Mouse (Mus musculus): ENCODE measurements around the gene Plvap. TPM values are rescaled to one million over a fixed set of nuclear protein-coding genes. Genes with fewer than 3 reads are reported as not detected.

Gene Plvap
- polyA plus RNA-seq, 1 experiment from 2014 or later, result 22.4 TPM

DNA sequence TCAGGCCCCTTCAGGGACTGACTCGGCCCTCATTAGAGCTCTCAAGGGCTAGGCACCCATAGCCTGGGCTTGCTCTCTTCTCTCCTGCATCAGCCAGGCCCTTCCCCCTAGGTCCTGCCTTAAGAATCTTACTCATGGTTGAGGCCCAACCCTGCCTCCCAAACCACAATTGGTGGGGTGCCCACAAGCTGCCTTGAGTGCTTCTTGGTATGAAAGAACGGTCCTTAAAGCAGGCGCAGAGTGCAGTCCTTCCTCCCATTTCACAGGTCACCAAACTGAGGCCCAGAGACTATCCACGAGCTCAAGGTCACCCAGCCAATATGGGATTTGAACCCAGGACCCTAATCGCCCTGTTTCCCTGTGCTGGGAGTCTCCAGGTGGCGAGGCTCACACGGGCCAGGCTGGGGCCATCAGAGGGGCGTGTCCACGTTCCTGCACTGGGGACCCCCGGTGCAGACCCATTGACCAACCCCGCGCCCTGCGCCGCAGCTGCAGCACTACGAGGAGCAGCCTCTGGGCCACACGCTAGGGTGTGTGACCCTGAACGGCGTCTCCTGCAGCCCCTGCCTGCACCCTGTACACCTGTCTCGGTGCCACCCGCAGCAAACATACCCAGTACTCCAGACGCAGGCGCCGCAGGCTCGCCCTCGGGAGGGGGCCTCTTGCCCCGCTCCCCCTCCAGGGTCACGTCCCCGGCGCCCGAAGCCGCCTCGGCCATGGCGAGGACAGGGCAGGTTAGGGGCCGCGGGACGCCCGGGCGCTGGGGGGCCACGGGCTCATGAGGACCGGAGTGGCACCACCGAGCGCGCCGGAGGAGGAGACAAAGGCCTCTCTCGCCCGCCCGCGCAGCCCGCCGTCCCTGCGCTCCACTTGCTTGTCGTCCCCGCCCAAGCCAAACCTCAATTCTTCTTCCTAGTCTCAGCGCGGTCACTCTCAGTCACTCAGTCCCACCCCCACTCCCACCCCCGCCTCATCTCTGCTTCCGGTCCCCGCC is 26.1 kb downstream of the Plvap start, which contains the start of gene Ano8:
TSS of gene Ano8 (minus strand) at position 822 of the 994 bp plus-strand sequence.
- H3K9me3 ChIP-seq (replicated peaks), result no peaks in the 10 kb centered on the region
- H3K27me3 ChIP-seq, result peaks cover 15% of the 10 kb centered on the region
- 5% methylated on average over 51 of the region's 58 CpGs for WGBS (ENCODE audit: insufficient replicate concordance)
- no peaks in the 10 kb centered on the region for H3K36me3 ChIP-seq (replicated peaks)
- peak within 1 kb of the TSS; percentile 86 for H3K4me2 ChIP-seq
- peaks cover 52% of the 10 kb centered on the region for H3K4me1 ChIP-seq (replicated peaks)
- H3K27ac ChIP-seq (replicated peaks), result 0 out of 2 replicates have a peak within 1 kb of the TSS, but pooled peaks have one; percentile 24
- ATAC-seq (ENCODE audit: insufficient read depth), result no peak
- H3K4me3 ChIP-seq (replicated peaks), result peak within 1 kb of the TSS; percentile 62
- peak within 1 kb of the TSS; percentile 57 for H3K9ac ChIP-seq

DNA sequence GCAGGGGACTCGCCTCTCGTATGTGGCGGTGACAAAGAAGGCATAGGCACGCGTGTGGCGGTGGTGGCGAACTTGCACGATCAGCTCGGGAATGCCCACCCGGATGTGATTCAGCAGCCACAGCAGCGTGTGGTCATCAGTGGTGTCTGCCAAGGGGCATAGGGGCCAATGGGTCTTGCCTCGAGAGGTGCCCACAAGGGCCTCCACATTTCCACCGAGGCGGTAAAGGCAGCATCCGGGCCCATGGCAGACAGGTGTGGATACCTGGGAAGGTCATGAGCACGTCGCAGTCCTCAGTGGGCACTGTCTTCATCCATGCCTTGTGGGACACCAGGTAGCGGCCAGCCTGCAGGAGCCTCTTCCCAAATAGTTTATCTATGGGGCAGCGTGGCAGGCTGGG is 26.8 kb downstream of the Plvap start:
- H3K4me3 ChIP-seq (replicated peaks), result no peak overlapping the region
- peaks cover 54% of the 10 kb centered on the region for H3K4me1 ChIP-seq (replicated peaks)

DNA sequence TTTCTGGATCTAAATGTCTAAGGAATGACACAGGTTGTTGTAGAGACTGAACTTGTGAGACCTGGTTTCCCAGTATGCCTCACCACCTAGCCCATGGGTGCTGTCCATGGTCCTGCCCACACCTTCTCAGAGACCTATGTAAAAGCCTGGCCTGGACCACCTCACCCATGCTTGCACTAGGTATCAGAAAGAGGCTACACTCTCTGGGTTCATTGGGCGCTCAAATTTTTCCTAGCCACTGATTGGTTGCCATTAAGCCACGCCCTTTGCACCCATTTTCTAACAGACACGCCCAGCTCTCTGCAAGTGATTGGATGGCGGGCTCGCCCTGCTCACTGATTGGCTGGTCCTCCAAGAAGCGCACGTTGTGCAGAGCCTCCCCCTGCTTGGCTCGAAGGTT is 27.6 kb downstream of the Plvap start:
- 47% methylated on average over 8 of the region's 8 CpGs for WGBS (ENCODE audit: insufficient replicate concordance)

More for the DNA sequence above, 26.8 kb downstream of the Plvap start:
- no peak overlapping the region for H3K27ac ChIP-seq (replicated peaks)
- H3K9me3 ChIP-seq (replicated peaks), result no peaks in the 10 kb centered on the region
- no peak overlapping the region for H3K9ac ChIP-seq
- 85% methylated on average over 19 of the region's 19 CpGs for WGBS (ENCODE audit: insufficient replicate concordance)
- H3K36me3 ChIP-seq (replicated peaks), result no peaks in the 10 kb centered on the region
- H3K27me3 ChIP-seq, result peaks cover 15% of the 10 kb centered on the region
- no peak for ATAC-seq (ENCODE audit: insufficient read depth)
- no peak overlapping the region; the same call in 1 of the 2 replicates for H3K4me2 ChIP-seq

DNA sequence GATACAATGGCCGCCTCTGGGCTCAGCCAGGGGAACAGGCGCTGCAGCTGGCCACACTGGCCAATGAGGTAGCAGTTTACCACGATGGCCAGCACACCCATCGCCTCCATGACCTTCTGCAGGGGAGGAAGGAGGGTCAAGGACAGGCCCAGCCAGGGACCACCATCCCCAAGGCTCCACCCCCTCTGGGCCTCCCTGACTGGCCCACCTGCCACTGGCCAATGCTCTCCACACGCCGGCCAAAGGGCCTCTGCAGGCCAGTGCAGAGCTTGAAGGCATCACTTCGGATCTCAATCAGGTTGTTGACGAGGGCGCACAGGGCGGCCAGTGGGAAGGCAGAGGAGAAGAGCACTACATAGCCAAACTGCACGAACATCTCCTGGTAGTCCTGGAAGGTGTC is 32.6 kb downstream of the Plvap start:
- H3K4me2 ChIP-seq, result no peak overlapping the region
- no peaks in the 10 kb centered on the region for H3K9me3 ChIP-seq (replicated peaks)
- no peak for ATAC-seq (ENCODE audit: insufficient read depth)
- 75% methylated on average over 11 of the region's 11 CpGs for WGBS (ENCODE audit: insufficient replicate concordance)
- no peak overlapping the region for H3K27ac ChIP-seq (replicated peaks)
- H3K27me3 ChIP-seq, result peaks cover 25% of the 10 kb centered on the region
- H3K4me1 ChIP-seq (replicated peaks), result peaks cover 39% of the 10 kb centered on the region
- H3K4me3 ChIP-seq (replicated peaks), result no peak overlapping the region
- H3K36me3 ChIP-seq (replicated peaks), result peaks cover 15% of the 10 kb centered on the region
- H3K9ac ChIP-seq, result no peak overlapping the region

More for the DNA sequence above, 27.6 kb downstream of the Plvap start:
- Histone ChIP-seq H3K4me2 (no peak overlapping the region), H3K4me3 (replicated peaks) (no peak overlapping the region), H3K9ac (no peak overlapping the region), H3K27me3 (peaks cover 15% of the 10 kb centered on the region), H3K4me1 (replicated peaks) (peaks cover 47% of the 10 kb centered on the region), H3K9me3 (replicated peaks) (no peaks in the 10 kb centered on the region), H3K27ac (replicated peaks) (no peak overlapping the region), H3K36me3 (replicated peaks) (no peaks in the 10 kb centered on the region)
- no peak for ATAC-seq (ENCODE audit: insufficient read depth)

DNA sequence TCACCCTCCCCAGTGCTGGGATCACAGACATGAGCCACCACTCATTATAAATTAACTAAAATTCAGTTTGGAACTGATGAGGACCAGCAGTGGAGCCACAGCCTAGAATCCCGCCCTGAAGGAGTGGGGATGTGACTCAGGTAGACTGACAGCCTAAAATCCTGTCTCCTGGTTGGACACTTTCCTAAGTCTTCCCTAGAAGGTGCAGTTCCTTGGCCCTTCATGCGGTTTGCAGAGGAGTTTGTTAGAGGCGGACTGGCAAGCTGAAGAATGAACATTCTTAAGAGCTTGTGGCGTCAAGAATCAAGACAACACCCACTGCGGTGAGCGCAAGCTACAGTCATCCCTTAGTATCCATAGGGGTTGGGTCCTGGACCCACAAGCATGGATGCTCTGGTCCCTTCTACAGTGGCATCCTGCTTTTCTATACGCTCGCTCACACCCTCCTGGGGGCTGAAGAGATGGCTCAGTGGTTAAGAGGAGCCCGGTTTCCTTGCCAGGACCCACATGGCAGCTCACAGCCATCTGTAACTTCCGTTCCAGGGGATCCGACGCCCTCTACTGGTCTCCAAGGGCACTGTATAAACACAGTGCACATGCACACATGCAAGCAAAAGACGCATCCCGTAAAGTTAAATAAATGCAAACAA is 34.2 kb downstream of the Plvap start:
- Histone ChIP-seq H3K9me3 (replicated peaks) (no peaks in the 10 kb centered on the region), H3K4me1 (replicated peaks) (peaks cover 39% of the 10 kb centered on the region), H3K36me3 (replicated peaks) (peaks cover 31% of the 10 kb centered on the region), H3K27ac (replicated peaks) (no peak overlapping the region), H3K4me3 (replicated peaks) (peak overlapping the region; percentile 67), H3K9ac (no peak overlapping the region), H3K4me2 (peak overlapping the region; percentile 95), H3K27me3 (peaks cover 25% of the 10 kb centered on the region)
- no peak for ATAC-seq (ENCODE audit: insufficient read depth)
- WGBS (ENCODE audit: insufficient replicate concordance), result 42% methylated on average over 14 of the region's 14 CpGs

DNA sequence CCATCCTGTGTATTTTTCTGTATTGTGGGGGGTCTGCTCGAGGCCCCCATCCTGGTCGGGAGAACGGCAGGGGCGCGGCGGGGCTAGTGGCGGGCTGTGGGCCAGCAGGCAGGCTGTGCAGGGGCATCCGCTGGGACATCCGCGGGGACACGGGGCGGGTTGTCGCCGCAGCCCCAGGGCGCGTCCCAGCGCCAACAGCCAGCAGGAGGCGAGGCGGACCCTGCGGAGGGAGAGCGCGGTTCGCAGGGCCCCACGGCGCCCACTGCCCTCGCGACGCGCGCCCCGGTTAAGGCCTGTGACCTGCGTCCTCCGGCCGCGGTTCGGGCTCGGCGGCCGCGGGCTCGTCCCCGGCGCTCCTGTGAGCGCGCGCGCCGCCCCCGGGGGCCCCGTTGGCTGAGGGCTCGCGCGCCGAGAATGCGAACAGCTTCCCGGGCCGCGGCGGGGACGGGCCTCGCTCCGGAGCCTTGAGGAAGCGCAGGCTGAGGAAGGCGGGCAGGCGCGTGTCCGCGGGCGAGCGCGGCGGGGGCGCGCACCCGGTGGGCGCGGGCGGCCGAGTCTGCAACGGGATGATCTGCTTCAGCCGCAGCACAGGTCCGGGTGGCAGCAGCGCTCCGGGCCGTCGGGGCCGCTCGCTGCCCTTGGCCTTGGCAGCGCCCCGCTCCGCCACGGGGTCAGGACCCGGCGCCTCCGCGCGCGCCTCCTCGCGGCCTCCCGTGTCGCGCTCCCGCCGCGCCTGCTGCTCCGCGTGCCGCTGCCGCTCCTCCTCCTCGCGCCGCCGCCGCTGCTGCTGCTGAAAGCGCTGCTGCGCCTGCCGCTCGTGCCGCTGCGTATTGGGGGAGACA is 35.2 kb downstream of the Plvap start:
- peak overlapping the region; percentile 67 for H3K4me3 ChIP-seq (replicated peaks)
- WGBS (ENCODE audit: insufficient replicate concordance), result under 1% methylated on average over 98 of the region's 121 CpGs
- peaks cover 39% of the 10 kb centered on the region for H3K4me1 ChIP-seq (replicated peaks)
- peak overlapping the region; percentile 60 for H3K9ac ChIP-seq
- H3K4me2 ChIP-seq, result peak overlapping the region; percentile 95
- ATAC-seq (ENCODE audit: insufficient read depth), result peak; percentile 75
- peaks cover 41% of the 10 kb centered on the region for H3K36me3 ChIP-seq (replicated peaks)
- no peaks in the 10 kb centered on the region for H3K9me3 ChIP-seq (replicated peaks)
- H3K27me3 ChIP-seq, result peaks cover 21% of the 10 kb centered on the region
- H3K27ac ChIP-seq (replicated peaks), result peak overlapping the region; percentile 71

DNA sequence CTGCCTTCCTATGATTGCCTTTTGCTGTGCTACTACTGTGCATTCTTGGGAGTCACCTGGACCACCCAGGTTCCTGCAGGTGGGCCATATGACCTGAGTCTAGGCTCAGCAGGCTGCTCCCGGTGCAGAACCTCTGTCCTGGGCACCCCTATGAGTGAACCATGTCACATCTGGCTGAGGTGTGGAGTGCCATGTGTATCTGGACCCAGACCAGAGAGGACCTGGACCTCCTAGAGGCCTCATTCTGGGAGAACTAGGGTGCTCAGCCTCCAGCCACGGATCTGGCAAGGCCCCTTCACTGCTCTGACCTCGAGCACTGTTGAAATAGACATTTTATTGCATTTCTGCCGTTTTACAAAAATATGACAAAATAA is 35.9 kb downstream of the Plvap start:
- H3K27ac ChIP-seq (replicated peaks), result peak overlapping the region; percentile 71; the same call in 1 of the 2 replicates
- H3K4me1 ChIP-seq (replicated peaks), result peaks cover 42% of the 10 kb centered on the region
- H3K4me3 ChIP-seq (replicated peaks), result peak overlapping the region; percentile 67
- no peak for ATAC-seq (ENCODE audit: insufficient read depth)
- H3K9ac ChIP-seq, result peak overlapping the region; percentile 60
- H3K36me3 ChIP-seq (replicated peaks), result peaks cover 47% of the 10 kb centered on the region
- H3K27me3 ChIP-seq, result peaks cover 16% of the 10 kb centered on the region
- no peaks in the 10 kb centered on the region for H3K9me3 ChIP-seq (replicated peaks)
- peak overlapping the region; percentile 95 for H3K4me2 ChIP-seq
- WGBS (ENCODE audit: insufficient replicate concordance), result 34% methylated on average over 4 of the region's 4 CpGs

DNA sequence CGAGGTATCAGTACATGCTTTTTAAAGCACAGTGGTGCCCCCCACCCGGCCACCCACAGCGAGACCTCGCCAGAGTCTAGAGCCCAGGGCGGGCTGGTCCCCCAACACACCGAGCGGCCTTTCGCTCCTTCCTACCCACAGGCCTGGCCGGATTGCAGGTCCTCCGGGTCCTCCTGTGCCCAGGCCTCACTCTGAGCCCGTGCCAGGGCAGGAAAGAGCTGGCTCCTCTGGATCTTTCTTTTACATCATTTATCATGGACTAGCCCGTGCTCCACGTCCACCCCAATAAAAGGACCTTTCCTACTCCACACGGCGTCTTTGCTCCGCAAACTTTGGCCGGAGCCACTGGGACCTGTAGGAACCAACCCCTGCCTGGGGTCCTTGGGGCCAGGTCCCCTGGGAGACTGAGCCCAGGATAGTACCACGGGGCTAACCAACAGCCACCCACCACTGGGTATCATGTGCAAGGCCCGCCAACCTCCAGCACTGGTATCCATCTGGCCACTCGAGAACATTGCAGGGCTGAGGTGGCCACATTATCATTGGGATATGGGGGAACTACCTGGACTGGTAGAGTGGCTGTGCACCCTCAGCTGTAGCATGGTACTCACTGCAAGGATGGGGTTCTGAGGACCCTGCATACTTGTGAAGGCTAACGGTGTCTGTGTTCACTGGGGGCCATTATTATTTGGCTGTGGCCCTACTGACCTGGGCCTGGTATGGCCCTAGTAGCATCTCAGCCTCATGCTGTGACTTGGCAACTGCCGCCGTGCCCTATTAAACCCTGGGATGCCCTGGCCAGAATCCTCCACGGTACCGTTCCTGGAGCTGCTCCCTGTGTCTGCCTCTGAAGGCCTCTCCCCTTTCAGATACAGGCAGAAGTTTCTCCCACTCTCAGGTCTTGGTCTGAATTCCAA is 36.5 kb downstream of the Plvap start:
- Histone ChIP-seq H3K4me3 (replicated peaks) (no peak overlapping the region), H3K9ac (0 out of 2 replicates have a peak overlapping the region, but pooled peaks have one; percentile 60), H3K4me1 (replicated peaks) (peaks cover 42% of the 10 kb centered on the region), H3K36me3 (replicated peaks) (peaks cover 47% of the 10 kb centered on the region), H3K27me3 (peaks cover 16% of the 10 kb centered on the region), H3K27ac (replicated peaks) (no peak overlapping the region), H3K9me3 (replicated peaks) (no peaks in the 10 kb centered on the region), H3K4me2 (peak overlapping the region; percentile 95)
- ATAC-seq (ENCODE audit: insufficient read depth), result no peak
- WGBS (ENCODE audit: insufficient replicate concordance), result 82% methylated on average over 25 of the region's 25 CpGs

DNA sequence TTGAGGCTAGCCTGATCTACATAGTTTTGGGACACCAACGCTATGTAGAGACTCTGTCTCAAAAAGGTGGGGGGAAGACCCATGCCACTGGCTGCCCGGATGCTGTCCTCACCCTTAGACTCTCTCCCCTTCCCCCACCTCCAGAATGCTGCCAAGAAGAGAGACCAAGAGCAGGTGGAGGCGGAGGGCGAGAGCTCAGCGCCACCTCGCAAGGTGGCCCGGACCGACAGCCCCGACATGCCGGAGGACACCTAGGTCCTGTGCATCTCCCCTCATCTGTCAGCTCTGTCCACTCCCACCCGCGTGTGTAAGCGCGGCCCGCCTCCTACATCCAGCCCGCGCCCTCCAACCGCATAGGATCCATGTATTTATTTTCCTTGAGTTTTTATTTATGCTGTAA is 37.2 kb downstream of the Plvap start:
- peaks cover 46% of the 10 kb centered on the region for H3K4me1 ChIP-seq (replicated peaks)

More for the DNA sequence above, 37.2 kb downstream of the Plvap start:
- Histone ChIP-seq H3K4me3 (replicated peaks) (no peak overlapping the region), H3K4me2 (no peak overlapping the region), H3K9ac (no peak overlapping the region), H3K9me3 (replicated peaks) (no peaks in the 10 kb centered on the region), H3K27me3 (peaks cover 16% of the 10 kb centered on the region), H3K36me3 (replicated peaks) (peaks cover 47% of the 10 kb centered on the region), H3K27ac (replicated peaks) (no peak overlapping the region)
- 84% methylated on average over 18 of the region's 18 CpGs for WGBS (ENCODE audit: insufficient replicate concordance)
- ATAC-seq (ENCODE audit: insufficient read depth), result no peak
